Mouse (Mus musculus) embryo, embryonic 11 days (tissue): Measurements from ENCODE around the gene Brd9.
"Not testable (repeated sequence)": the region's sequence is repeated elsewhere in the genome, so short reads cannot be mapped to it uniquely, and the experiment has no call there.

Experiments used
- DNase-seq: peaks from one replicate; pipeline ENCODE4 v3.0.0-alpha.2; 2015

Brd9 gene

DNA sequence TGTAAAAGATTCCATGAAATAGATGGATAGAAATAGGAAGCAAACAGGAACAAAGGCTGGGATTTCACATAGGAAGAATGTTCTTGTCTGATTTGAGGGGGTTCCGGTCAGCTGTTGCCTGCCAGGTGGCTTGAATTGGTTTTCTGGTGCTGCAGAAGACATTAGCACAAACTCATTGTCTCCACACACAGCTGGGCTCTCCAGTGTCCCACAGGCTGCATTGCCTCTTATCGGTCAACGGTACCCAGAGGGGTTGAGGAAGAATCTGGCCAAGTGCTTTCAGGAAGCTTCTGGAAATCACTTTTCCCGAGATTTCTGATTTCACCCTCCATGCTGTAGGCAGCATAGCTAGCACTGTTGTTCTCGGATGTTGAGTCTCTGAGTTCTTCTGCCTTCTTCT is 53.7 kb downstream of the Brd9 start:
- no peak for DNase-seq

DNA sequence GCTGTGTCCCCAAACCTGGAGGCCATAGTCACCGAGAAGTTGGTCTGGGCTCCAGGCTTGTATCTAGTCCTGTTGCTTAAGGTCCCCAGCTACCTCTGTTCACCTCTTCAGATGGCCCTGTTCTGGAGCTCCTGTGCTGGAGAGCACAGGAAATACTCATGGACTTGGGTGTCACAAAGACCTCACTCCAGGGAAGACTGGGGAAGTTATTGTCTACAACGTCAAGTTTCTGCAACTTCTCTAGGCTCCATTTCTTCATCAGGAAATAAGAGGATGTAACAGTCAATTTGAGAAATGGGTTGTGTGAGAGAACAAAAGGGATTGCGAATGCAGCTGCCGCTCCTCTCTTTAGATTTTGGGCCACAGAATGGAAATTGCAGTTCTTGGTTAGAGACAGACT is 58.8 kb downstream of the Brd9 start:
- no peak for DNase-seq

DNA sequence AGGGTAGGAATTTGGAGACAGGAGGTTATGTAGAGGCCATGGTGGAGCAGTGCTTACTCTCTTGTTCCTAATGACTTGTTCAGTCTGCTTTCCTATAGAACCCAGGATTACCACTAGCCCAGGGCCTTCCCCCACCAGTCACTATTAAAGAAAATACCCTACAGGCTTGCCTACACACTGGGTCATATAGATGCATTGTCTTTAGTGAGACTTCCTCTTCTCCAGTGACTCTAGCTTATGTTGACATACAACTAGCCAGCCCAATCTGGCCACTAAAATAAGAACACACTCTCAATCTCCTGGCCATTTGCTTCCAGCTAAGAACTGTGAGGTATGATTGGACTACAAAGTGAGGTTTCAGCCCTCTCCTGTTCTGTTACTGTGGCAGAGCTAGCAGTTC is 62.9 kb downstream of the Brd9 start:
- no peak for DNase-seq

DNA sequence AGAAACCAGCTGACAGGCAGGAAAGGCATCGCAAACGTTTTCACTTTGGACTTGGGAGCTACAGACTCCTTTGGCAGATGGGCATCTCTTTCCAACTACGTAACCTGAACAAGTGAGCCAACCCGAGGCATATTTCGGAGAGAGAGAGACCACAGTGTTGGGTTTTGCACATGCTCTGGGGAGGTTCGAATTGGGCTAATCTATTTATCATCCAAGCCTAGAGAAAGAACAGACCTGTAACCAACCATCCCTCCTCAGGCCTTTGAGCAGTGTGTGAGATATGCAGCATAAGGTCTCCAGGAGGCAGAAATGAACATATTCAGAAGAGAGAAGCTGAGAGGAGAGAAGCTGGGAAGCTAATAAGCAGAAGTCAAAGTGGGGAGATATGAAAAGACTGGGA is 63.4 kb downstream of the Brd9 start:
- no peak for DNase-seq

DNA sequence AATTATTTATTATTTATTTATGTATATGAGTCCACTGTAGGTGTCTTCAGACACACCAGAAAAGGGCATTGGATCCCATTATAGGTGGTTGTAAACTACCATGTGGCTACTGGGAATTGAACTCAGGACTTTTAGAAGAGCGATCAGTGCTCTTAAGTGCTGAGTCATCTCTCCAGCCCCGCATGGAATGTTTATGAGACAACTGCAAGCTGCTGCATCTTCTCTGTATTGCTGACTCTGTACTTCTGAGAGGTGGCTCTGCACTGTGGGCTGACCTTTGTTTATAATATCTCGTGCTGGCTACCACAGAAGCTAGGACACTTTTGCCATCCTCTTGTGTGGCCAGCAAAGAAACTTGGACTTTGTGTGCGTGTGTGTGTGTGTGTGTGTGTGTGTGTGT is 63.9 kb downstream of the Brd9 start:
- DNase-seq: no peak

DNA sequence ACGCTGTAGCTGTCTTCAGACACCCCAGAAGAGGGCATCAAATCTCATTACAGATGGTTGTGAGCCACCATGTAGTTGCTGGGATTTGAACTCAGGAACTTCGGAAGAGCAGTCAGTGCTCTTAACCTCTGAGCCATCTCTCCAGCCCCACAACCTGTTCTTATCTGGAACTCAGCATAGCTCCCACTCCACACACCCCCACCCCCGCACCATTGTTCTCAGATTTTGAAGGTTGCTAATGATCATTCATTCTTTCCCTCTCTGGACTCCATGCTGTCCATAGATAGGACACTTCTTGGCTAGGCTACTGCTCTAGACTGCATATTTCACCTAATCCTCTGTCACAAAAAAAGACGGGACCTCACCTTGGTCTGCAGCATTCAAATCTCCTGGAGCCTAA is 69.3 kb downstream of the Brd9 start:
- not testable (repeated sequence) for DNase-seq

DNA sequence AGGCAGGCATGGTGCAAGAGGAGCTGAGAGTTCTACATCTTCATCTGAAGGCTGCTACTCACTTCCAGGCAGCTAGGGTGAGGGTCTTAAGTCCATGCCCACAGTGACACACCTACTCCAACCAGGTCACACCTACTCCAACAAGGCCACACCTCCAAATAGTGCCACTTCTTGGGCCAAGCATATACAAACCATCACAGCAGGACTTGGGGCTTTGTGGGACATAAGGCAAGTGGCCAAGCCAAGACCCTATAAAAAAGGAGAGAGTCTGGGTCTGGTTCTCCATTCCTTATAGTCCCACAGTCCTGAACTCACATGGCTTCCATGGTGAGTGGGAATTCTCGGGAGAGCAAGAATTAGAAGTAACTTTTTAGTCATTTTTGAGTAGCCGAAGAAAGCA is 70.6 kb downstream of the Brd9 start:
- not testable (repeated sequence) for DNase-seq

DNA sequence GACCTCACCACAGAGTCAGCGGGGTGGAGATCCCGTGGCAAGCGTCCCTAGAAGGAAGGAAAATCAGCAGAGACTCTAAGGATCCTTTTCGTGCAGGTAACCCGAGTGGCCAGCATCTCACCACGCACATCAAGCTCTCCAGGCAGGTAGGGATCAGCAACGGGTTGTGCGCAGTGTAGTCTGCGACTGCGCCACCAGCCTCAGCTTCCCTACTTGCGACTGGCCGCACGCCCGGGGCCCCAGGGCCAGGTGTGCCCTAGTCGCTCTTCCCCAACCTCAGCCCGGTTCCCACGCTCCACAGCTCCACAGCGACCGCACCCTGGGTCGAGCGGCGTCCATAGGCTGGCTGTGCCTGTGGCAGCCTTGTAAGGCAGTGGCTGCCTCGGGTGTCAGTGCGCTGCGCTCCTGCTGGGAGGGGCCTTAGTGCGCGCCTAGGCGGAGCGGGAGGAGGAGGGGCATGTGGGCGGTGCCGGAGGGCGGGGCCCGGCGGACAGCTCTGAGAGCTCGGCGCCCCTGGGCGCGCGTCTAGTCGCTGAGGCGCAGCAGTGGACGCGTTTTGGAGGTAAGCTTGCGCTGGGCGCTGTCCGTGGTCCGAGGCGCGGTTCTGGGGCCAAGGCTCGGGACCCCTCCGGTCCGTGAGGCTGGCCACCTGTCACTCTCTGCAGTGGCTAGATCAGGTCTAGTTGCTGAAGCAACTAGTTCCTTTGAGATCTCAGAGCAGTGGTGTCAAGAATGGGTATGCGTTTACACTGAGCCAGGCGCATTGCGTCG is 71.5 kb downstream of the Brd9 start, which contains the start of gene Tppp:
Gene Tppp, plus strand, starts transcription at position 460 of the 771 bp plus-strand sequence.
- peak; percentile 92 for DNase-seq

DNA sequence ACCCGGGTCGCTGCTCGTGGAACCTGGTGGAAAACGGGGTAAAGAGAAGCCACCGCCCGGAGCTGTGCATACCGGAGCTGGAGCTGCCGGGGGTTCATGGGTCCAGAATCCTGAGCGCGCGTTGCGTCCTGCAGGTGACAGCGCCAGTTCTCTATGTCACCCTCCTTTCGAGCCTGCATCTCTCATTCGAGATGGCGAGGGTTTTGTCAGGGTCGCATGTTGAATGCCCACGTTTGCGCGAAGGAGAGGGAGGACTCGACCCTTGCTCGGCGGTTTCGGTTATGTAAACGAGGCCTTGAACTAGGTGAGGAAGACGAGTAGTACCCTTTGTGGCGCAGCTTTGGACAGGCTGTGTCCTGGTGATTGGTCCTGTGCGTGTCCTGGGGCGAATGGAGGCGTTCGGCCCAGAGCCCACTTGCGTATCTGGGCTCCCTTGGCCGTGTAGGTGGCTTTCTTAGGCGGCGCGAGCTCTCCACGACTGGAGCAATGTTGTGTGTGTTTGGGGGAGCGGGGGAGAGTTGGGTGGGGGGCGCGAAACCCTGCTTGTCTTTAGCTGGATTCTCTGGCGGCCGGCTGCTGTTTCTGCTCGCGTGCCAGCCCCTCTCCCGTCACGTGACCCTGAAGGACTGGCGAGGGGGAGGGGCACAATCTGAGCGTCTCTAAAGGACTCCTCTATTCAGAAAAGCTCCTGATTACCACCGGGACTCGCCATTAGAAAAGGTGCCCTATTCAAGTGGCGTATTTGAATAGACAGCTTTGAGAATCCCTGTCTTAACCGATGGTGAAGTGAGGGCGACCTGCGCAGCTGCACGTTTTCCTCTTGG is 72.4 kb downstream of the Brd9 start:
- peak; percentile 88 for DNase-seq
